Mouse (Mus musculus): Measurements from ENCODE around the gene Catsper3. TPM values are rescaled to one million over a fixed set of nuclear protein-coding genes. Genes with fewer than 3 reads are reported as not detected.
A peak's percentile ranks its signal among the peaks of the same experiment; 100 is the strongest.

Catsper3 gene
- 0.26 TPM in 1 of 2 replicates, not detected in the other for polyA plus RNA-seq (2015; fragmentation: Nextera tagmentation; extraction: Ambion mirVana)

- Histone ChIP-seq H3K9ac (replicated peaks) (no peak within 1 kb of the TSS), H3K27me3 (replicated peaks) (no peaks in the 10 kb centered on the region), H3K27ac (replicated peaks) (no peak within 1 kb of the TSS), H3K4me2 (no peak within 1 kb of the TSS), H3K4me3 (replicated peaks) (no peak within 1 kb of the TSS), H3K4me1 (no peaks in the 10 kb centered on the region), H3K9me3 (replicated peaks) (no peaks in the 10 kb centered on the region), H3K36me3 (no peaks in the 10 kb centered on the region)
- 93% methylated on average over 3 of the region's 3 CpGs for WGBS
- no peak for ATAC-seq (ENCODE audit: low FRiP score)
Measured at GRCm38 (mm10) chr13:55784268-55784667, at the start of gene Catsper3. Catsper3 (plus strand) TSS chr13:55784568.

GRCm38 (mm10) chr13:55737885-55738284 lies 46.5 kb upstream of the Catsper3 start:
- Histone ChIP-seq H3K9ac (replicated peaks) (no peak overlapping the region), H3K4me2 (no peak overlapping the region), H3K9me3 (replicated peaks) (no peaks in the 10 kb centered on the region), H3K4me3 (replicated peaks) (no peak overlapping the region), H3K27ac (replicated peaks) (no peak overlapping the region), H3K27me3 (replicated peaks) (no peaks in the 10 kb centered on the region), H3K36me3 (no peaks in the 10 kb centered on the region), H3K4me1 (peaks cover 5% of the 10 kb centered on the region; the same call in 1 of the 2 replicates)
- WGBS, result 93% methylated on average over 8 of the region's 8 CpGs
- ATAC-seq (ENCODE audit: low FRiP score), result no peak

GRCm38 (mm10) chr13:55742306-55742705 lies 42.1 kb upstream of the Catsper3 start:
- H3K4me2 ChIP-seq, result no peak overlapping the region
- no peaks in the 10 kb centered on the region for H3K9me3 ChIP-seq (replicated peaks)
- 45% methylated on average over 8 of the region's 8 CpGs for WGBS
- no peak overlapping the region for H3K4me3 ChIP-seq (replicated peaks)
- H3K36me3 ChIP-seq, result no peaks in the 10 kb centered on the region
- no peak overlapping the region for H3K9ac ChIP-seq (replicated peaks)
- H3K27me3 ChIP-seq (replicated peaks), result no peaks in the 10 kb centered on the region
- no peak overlapping the region for H3K27ac ChIP-seq (replicated peaks)
- ATAC-seq (ENCODE audit: low FRiP score), result no peak
- peaks cover 5% of the 10 kb centered on the region; the same call in 1 of the 2 replicates for H3K4me1 ChIP-seq

GRCm38 (mm10) chr13:55754380-55754779 lies 30.0 kb upstream of the Catsper3 start:
- Histone ChIP-seq H3K4me2 (no peak overlapping the region), H3K9me3 (replicated peaks) (no peaks in the 10 kb centered on the region), H3K4me3 (replicated peaks) (no peak overlapping the region), H3K27me3 (replicated peaks) (no peaks in the 10 kb centered on the region), H3K36me3 (no peaks in the 10 kb centered on the region), H3K9ac (replicated peaks) (no peak overlapping the region), H3K4me1 (peaks cover 7% of the 10 kb centered on the region; the same call in 1 of the 2 replicates), H3K27ac (replicated peaks) (no peak overlapping the region)
- no peak for ATAC-seq (ENCODE audit: low FRiP score)
- WGBS, result 85% methylated on average over 13 of the region's 13 CpGs

DNA sequence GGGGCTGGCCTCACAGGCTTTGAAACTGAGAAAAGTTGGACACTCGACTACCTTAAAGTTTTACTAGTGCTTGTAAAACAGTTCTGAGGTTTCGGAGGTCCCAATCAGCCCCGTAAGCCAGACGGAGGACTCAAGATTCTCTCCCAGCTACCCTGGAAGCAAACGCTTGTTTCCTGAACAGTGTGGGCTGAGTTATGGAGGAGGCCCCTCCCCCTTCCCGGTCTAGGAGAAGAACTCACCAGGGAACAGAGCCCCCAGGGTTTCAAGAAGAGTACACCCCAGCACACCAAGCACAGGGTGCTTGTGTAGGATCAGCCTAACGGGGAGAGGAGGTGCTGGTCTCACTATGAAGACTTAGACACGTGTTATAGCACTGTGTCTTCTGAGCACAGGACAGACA lies 27.6 kb upstream of the Catsper3 start:
- H3K9me3 ChIP-seq (replicated peaks), result no peaks in the 10 kb centered on the region
- H3K4me1 ChIP-seq, result 0 out of 2 replicates have a peak, but pooled peaks cover 7% of the 10 kb centered on the region
- no peak overlapping the region for H3K9ac ChIP-seq (replicated peaks)
- H3K27me3 ChIP-seq (replicated peaks), result no peaks in the 10 kb centered on the region
- H3K4me3 ChIP-seq (replicated peaks), result no peak overlapping the region
- ATAC-seq (ENCODE audit: low FRiP score), result no peak
- no peaks in the 10 kb centered on the region for H3K36me3 ChIP-seq
- 0 out of 2 replicates have a peak overlapping the region, but pooled peaks have one; percentile 17 for H3K4me2 ChIP-seq
- 30% methylated on average over 8 of the region's 8 CpGs for WGBS
- H3K27ac ChIP-seq (replicated peaks), result no peak overlapping the region

DNA sequence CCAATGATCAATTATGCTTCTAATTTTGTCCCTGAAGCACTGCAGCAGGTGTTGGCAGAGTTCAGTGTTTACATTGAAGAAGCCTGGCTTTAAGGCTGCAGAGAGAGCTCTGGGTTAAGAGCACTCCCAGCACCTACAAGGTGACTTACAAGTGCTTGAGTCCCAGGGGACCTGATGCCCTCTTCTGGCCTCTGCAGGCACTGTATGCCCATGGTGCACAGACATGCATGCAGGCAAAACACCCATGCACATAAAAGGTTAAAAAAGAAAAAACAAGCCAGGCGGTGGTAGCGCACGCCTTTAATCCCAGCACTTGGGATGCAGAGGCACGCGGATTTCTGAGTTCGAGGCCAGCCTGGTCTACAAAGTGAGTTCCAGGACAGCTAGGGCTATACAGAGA lies 26.7 kb upstream of the Catsper3 start:
- WGBS, result 90% methylated on average over 6 of the region's 6 CpGs
- H3K9ac ChIP-seq (replicated peaks), result no peak overlapping the region
- no peak for ATAC-seq (ENCODE audit: low FRiP score)

DNA sequence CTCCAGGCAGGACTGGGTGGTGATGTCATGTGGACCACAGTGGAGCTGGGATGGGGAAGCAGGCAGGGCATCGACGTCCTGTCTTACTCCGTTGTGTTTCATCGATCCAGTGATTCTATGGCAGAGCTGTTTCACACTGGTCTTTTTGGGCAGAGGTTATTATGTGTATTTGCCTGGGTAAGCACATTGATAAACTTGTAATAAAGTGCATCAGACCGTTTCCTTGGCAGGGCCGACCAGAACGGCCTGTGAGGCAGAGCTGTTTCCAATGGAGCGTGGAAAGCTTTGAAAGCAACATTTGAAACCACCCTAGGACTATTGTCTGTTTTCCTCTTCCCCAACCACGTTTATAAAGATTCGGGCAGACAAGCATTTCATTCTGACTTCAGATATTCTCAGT lies 23.8 kb upstream of the Catsper3 start:
- no peak overlapping the region for H3K9ac ChIP-seq (replicated peaks)
- H3K4me2 ChIP-seq, result no peak overlapping the region
- no peaks in the 10 kb centered on the region for H3K36me3 ChIP-seq
- ATAC-seq (ENCODE audit: low FRiP score), result no peak
- H3K27me3 ChIP-seq (replicated peaks), result no peaks in the 10 kb centered on the region
- H3K4me1 ChIP-seq, result 0 out of 2 replicates have a peak, but pooled peaks cover 7% of the 10 kb centered on the region
- WGBS, result 38% methylated on average over 10 of the region's 10 CpGs
- no peak overlapping the region for H3K4me3 ChIP-seq (replicated peaks)
- H3K27ac ChIP-seq (replicated peaks), result no peak overlapping the region
- H3K9me3 ChIP-seq (replicated peaks), result no peaks in the 10 kb centered on the region

More for the DNA sequence above, 26.7 kb upstream of the Catsper3 start:
- Histone ChIP-seq H3K4me2 (no peak overlapping the region), H3K4me3 (replicated peaks) (no peak overlapping the region), H3K27me3 (replicated peaks) (no peaks in the 10 kb centered on the region), H3K36me3 (no peaks in the 10 kb centered on the region), H3K4me1 (0 out of 2 replicates have a peak, but pooled peaks cover 7% of the 10 kb centered on the region), H3K27ac (replicated peaks) (no peak overlapping the region), H3K9me3 (replicated peaks) (no peaks in the 10 kb centered on the region)

- Histone ChIP-seq H3K27me3 (replicated peaks) (no peaks in the 10 kb centered on the region), H3K4me2 (no peak overlapping the region), H3K4me3 (replicated peaks) (no peak overlapping the region), H3K36me3 (no peaks in the 10 kb centered on the region), H3K4me1 (0 out of 2 replicates have a peak, but pooled peaks cover 7% of the 10 kb centered on the region), H3K9ac (replicated peaks) (no peak overlapping the region), H3K27ac (replicated peaks) (no peak overlapping the region), H3K9me3 (replicated peaks) (no peaks in the 10 kb centered on the region)
- 73% methylated on average over 10 of the region's 10 CpGs for WGBS
- no peak for ATAC-seq (ENCODE audit: low FRiP score)
Measured at GRCm38 (mm10) chr13:55761486-55761885, 22.9 kb upstream of the Catsper3 start.

- Histone ChIP-seq H3K27ac (replicated peaks) (no peak overlapping the region), H3K27me3 (replicated peaks) (no peaks in the 10 kb centered on the region), H3K4me2 (no peak overlapping the region), H3K4me1 (no peaks in the 10 kb centered on the region), H3K9ac (replicated peaks) (no peak overlapping the region), H3K4me3 (replicated peaks) (no peak overlapping the region), H3K9me3 (replicated peaks) (no peaks in the 10 kb centered on the region), H3K36me3 (no peaks in the 10 kb centered on the region)
- 88% methylated on average over 7 of the region's 7 CpGs for WGBS
- ATAC-seq (ENCODE audit: low FRiP score), result no peak
Measured at GRCm38 (mm10) chr13:55774352-55774751, 10.0 kb upstream of the Catsper3 start.

DNA sequence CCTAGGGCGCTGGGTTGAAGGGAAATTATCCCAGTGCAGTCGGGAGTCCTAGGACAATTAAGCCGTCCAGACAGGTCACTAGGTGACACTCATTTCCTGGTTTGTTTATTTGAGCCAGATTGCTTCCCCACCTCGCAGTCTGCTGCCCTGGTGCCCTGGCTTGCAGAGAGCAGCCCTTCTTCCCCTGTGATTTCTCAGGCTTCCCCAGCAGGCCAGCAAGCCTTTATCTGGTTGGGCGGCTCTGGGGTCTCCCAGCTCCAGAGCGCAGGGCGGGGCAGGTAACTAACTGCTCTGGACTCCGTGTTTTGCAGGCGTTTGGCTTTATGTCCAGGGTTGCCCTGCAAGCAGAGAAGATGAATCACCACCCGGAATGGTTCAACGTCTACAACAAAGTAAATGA lies 9.3 kb upstream of the Catsper3 start:
- no peak overlapping the region for H3K27ac ChIP-seq (replicated peaks)
- WGBS, result 53% methylated on average over 11 of the region's 11 CpGs

GRCm38 (mm10) chr13:55786120-55786519 lies 1.8 kb downstream of the Catsper3 start:
- 82% methylated on average over 11 of the region's 11 CpGs for WGBS
- no peaks in the 10 kb centered on the region for H3K27me3 ChIP-seq (replicated peaks)
- H3K36me3 ChIP-seq, result no peaks in the 10 kb centered on the region
- no peak overlapping the region for H3K27ac ChIP-seq (replicated peaks)
- no peaks in the 10 kb centered on the region for H3K9me3 ChIP-seq (replicated peaks)
- H3K4me3 ChIP-seq (replicated peaks), result no peak overlapping the region
- no peak overlapping the region for H3K9ac ChIP-seq (replicated peaks)
- H3K4me1 ChIP-seq, result no peaks in the 10 kb centered on the region
- H3K4me2 ChIP-seq, result no peak overlapping the region
- no peak for ATAC-seq (ENCODE audit: low FRiP score)

More for the DNA sequence above, 9.3 kb upstream of the Catsper3 start:
- ATAC-seq (ENCODE audit: low FRiP score), result no peak
- Histone ChIP-seq H3K9ac (replicated peaks) (no peak overlapping the region), H3K36me3 (no peaks in the 10 kb centered on the region), H3K4me1 (no peaks in the 10 kb centered on the region), H3K4me2 (no peak overlapping the region), H3K9me3 (replicated peaks) (no peaks in the 10 kb centered on the region), H3K4me3 (replicated peaks) (no peak overlapping the region), H3K27me3 (replicated peaks) (no peaks in the 10 kb centered on the region)

DNA sequence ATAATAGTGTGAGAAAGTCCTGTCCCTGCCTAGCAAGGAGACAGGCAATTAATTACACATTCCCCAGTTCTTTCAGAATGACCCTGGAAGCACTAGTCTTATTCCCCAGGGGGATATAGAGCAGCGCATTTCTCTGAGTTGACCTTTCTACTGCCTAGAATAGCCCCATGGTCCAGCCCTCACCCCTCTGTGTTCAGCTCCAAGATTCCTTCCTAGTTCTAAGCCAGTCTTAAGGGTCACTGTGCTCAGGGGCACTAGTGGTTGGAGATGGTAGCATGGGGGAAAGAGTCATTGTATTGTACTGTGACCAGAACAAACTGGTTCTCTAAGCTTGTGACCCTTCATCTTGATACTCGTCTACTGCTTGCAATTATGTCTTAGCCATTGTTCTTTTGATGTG lies 16.9 kb downstream of the Catsper3 start:
- no peak for ATAC-seq (ENCODE audit: low FRiP score)
- WGBS, result 64% methylated on average over 2 of the region's 2 CpGs
- Histone ChIP-seq H3K27me3 (replicated peaks) (no peaks in the 10 kb centered on the region), H3K4me2 (no peak overlapping the region), H3K4me1 (no peaks in the 10 kb centered on the region), H3K36me3 (no peaks in the 10 kb centered on the region), H3K9me3 (replicated peaks) (0 out of 2 replicates have a peak, but pooled peaks cover 6% of the 10 kb centered on the region), H3K4me3 (replicated peaks) (no peak overlapping the region), H3K9ac (replicated peaks) (no peak overlapping the region), H3K27ac (replicated peaks) (no peak overlapping the region)
